Mouse (Mus musculus) stomach, embryonic 16.5 days (tissue): ENCODE data around the gene Usp2. TPM values are rescaled to one million over a fixed set of nuclear protein-coding genes. Genes with fewer than 3 reads are reported as not detected.

Experiments used
- ATAC-seq: fragments of 200-750 bp; cut with Nextera tagmentation; 2 replicates; pipeline ENCODE4 v1.8.0; 2017; ENCODE audit warnings: moderate number of reproducible peaks, moderate TSS enrichment; ENCODE audit not compliant: insufficient read depth, low FRiP score
- H3K27ac ChIP-seq: fragments of 300-500 bp; sonication (generic); 2 replicates; pipeline ENCODE4 v1.5.1; 2014; ENCODE audit warnings: low read length
- H3K27me3 ChIP-seq: fragments of 300-500 bp; sonication (generic); 2 replicates; pipeline ENCODE4 v1.6.1; 2014; ENCODE audit warnings: low read length, control low read depth, mixed read lengths; ENCODE audit not compliant: control insufficient read depth, insufficient read depth
- H3K36me3 ChIP-seq: fragments of 300-500 bp; sonication (generic); 2 replicates; pipeline ENCODE4 v1.6.1; 2014; ENCODE audit warnings: low read length; ENCODE audit not compliant: control insufficient read depth, insufficient read depth
- H3K4me1 ChIP-seq: fragments of 300-500 bp; sonication (generic); 2 replicates; pipeline ENCODE4 v1.6.1; 2014; ENCODE audit warnings: low read length, control low read depth, mixed read lengths; ENCODE audit not compliant: control insufficient read depth, insufficient read depth
- H3K4me2 ChIP-seq: fragments of 300-500 bp; sonication (generic); 2 replicates; pipeline ENCODE4 v1.6.1; 2014; ENCODE audit warnings: low read depth, low read length, mixed read lengths
- H3K4me3 ChIP-seq: fragments of 300-500 bp; sonication (generic); replicated peaks from 2 replicates; pipeline ENCODE4 v1.5.1; 2014; ENCODE audit warnings: mild to moderate bottlenecking, low read length
- H3K9ac ChIP-seq: fragments of 300-500 bp; sonication (generic); 2 replicates; pipeline ENCODE4 v1.6.1; 2014; ENCODE audit warnings: low read length
- H3K9me3 ChIP-seq: fragments of 300-500 bp; sonication (generic); replicated peaks from 2 replicates; pipeline ENCODE4 v1.6.1; 2016; ENCODE audit warnings: low read length, control low read depth; ENCODE audit not compliant: control insufficient read depth
- WGBS: fragments of 180-500 bp; shearing (Covaris S2); extraction: QIAGEN DNeasy Blood & Tissue Kit; methylation state at CpG from one replicate; pipeline ENCODE4 v1.1.7; 2014; 5-methylcytosine and 5-hydroxymethylcytosine counted together
- polyA plus RNA-seq: library from polyadenylated mRNA; unstranded; fragments of >200 nt; fragmentation: Nextera tagmentation; extraction: Ambion mirVana; gene quantifications from 2 replicates; pipeline ENCODE4 v1.2.1, GENCODE M21; 2015

Usp2 gene
- polyA plus RNA-seq, 1 experiment from 2014 or later = 21.5 TPM

GRCm38 (mm10) chr9:44071914-44072598, 5.2 kb downstream of the Usp2 start:
- H3K27ac ChIP-seq = no peak overlapping the region
- no peaks in the 10 kb centered on the region for H3K36me3 ChIP-seq
- H3K9me3 ChIP-seq = no peaks in the 10 kb centered on the region
- ATAC-seq = no peak
- H3K27me3 ChIP-seq = no peaks in the 10 kb centered on the region
- WGBS = 43% methylated on average over 11 of the region's 11 CpGs
- peak overlapping the region; percentile 4 for H3K9ac ChIP-seq
- H3K4me3 ChIP-seq = no peak overlapping the region
- H3K4me2 ChIP-seq = no peak overlapping the region
- peaks cover 27% of the 10 kb centered on the region for H3K4me1 ChIP-seq

- Histone ChIP-seq H3K9me3 (no peaks in the 10 kb centered on the region), H3K9ac (peak overlapping the region; percentile 4), H3K4me1 (peaks cover 27% of the 10 kb centered on the region), H3K27me3 (no peaks in the 10 kb centered on the region), H3K4me3 (no peak overlapping the region), H3K36me3 (no peaks in the 10 kb centered on the region), H3K27ac (no peak overlapping the region), H3K4me2 (no peak overlapping the region)
- WGBS = 32% methylated on average over 4 of the region's 4 CpGs
- peak; percentile 42; the same call in 1 of the 2 replicates for ATAC-seq
Observed at GRCm38 (mm10) chr9:44072599-44072915, 5.7 kb downstream of the Usp2 start.

- ATAC-seq = no peak
- peaks cover 27% of the 10 kb centered on the region for H3K4me1 ChIP-seq
- H3K4me3 ChIP-seq = no peak overlapping the region
Observed at GRCm38 (mm10) chr9:44073115-44073514, 6.3 kb downstream of the Usp2 start.

GRCm38 (mm10) chr9:44074395-44075275, 7.8 kb downstream of the Usp2 start:
- Histone ChIP-seq H3K27ac (no peak overlapping the region), H3K4me1 (peaks cover 39% of the 10 kb centered on the region), H3K27me3 (no peaks in the 10 kb centered on the region), H3K36me3 (no peaks in the 10 kb centered on the region), H3K9ac (no peak overlapping the region), H3K9me3 (no peaks in the 10 kb centered on the region), H3K4me3 (no peak overlapping the region), H3K4me2 (no peak overlapping the region)
- 60% methylated on average over 9 of the region's 9 CpGs for WGBS
- ATAC-seq = no peak

More at GRCm38 (mm10) chr9:44073115-44073514, 6.3 kb downstream of the Usp2 start:
- Histone ChIP-seq H3K9me3 (no peaks in the 10 kb centered on the region), H3K4me2 (no peak overlapping the region), H3K27ac (no peak overlapping the region), H3K36me3 (no peaks in the 10 kb centered on the region), H3K27me3 (no peaks in the 10 kb centered on the region), H3K9ac (no peak overlapping the region)
- WGBS = 80% methylated on average over 5 of the region's 5 CpGs

GRCm38 (mm10) chr9:44075276-44075995, 8.6 kb downstream of the Usp2 start:
- ATAC-seq = no peak
- Histone ChIP-seq H3K9me3 (no peaks in the 10 kb centered on the region), H3K4me2 (no peak overlapping the region), H3K4me3 (no peak overlapping the region), H3K9ac (no peak overlapping the region), H3K27me3 (no peaks in the 10 kb centered on the region), H3K36me3 (no peaks in the 10 kb centered on the region), H3K4me1 (peaks cover 43% of the 10 kb centered on the region), H3K27ac (no peak overlapping the region)
- 81% methylated on average over 24 of the region's 24 CpGs for WGBS

- H3K27ac ChIP-seq = no peak overlapping the region
- ATAC-seq = no peak
- H3K36me3 ChIP-seq = no peaks in the 10 kb centered on the region
- peaks cover 42% of the 10 kb centered on the region for H3K4me1 ChIP-seq
- no peak overlapping the region for H3K4me3 ChIP-seq
- H3K9me3 ChIP-seq = no peaks in the 10 kb centered on the region
- H3K9ac ChIP-seq = no peak overlapping the region
- 71% methylated on average over 16 of the region's 16 CpGs for WGBS
- H3K27me3 ChIP-seq = no peaks in the 10 kb centered on the region
- no peak overlapping the region for H3K4me2 ChIP-seq
Observed at GRCm38 (mm10) chr9:44075996-44076763, 9.4 kb downstream of the Usp2 start.

GRCm38 (mm10) chr9:44076764-44077120, 9.9 kb downstream of the Usp2 start:
- H3K36me3 ChIP-seq = no peaks in the 10 kb centered on the region

GRCm38 (mm10) chr9:44077266-44077910, 10.6 kb downstream of the Usp2 start:
- H3K4me3 ChIP-seq = no peak overlapping the region
- no peak for ATAC-seq
- H3K27ac ChIP-seq = no peak overlapping the region
- H3K27me3 ChIP-seq = no peaks in the 10 kb centered on the region
- 88% methylated on average over 11 of the region's 11 CpGs for WGBS
- no peaks in the 10 kb centered on the region for H3K9me3 ChIP-seq
- no peaks in the 10 kb centered on the region for H3K36me3 ChIP-seq
- peaks cover 31% of the 10 kb centered on the region for H3K4me1 ChIP-seq
- H3K9ac ChIP-seq = no peak overlapping the region
- no peak overlapping the region for H3K4me2 ChIP-seq

More at GRCm38 (mm10) chr9:44076764-44077120, 9.9 kb downstream of the Usp2 start:
- Histone ChIP-seq H3K9ac (no peak overlapping the region), H3K27me3 (no peaks in the 10 kb centered on the region), H3K4me1 (peaks cover 38% of the 10 kb centered on the region), H3K9me3 (no peaks in the 10 kb centered on the region), H3K4me3 (no peak overlapping the region), H3K27ac (no peak overlapping the region), H3K4me2 (no peak overlapping the region)
- ATAC-seq = 0 out of 2 replicates have a peak, but pooled peaks have one; percentile 5
- WGBS = 25% methylated on average over 5 of the region's 5 CpGs
